ENCODE assay signal across 8 mouse cellular contexts in genomic region chr2:10276194-10276593, GRCm38 (mm10).
DNase-seq lines count a peak whose midpoint lies in the region; ATAC-seq lines count a peak whose summit lies in the region.

No protein-coding gene starts in this region.

- H3K27ac ChIP-seq in hindbrain, embryonic 12.5 days, result no peak overlapping the region
- no peak overlapping the region for H3K27ac ChIP-seq in lung, embryonic 15.5 days

- no peak overlapping the region for H3K9ac ChIP-seq in hindbrain, embryonic 12.5 days
- H3K9ac ChIP-seq in lung, embryonic 15.5 days, result no peak overlapping the region

- no peaks in the 10 kb centered on the region for H3K9me3 ChIP-seq in hindbrain, embryonic 12.5 days (replicated peaks)
- no peaks in the 10 kb centered on the region for H3K9me3 ChIP-seq in lung, embryonic 15.5 days

- H3K4me2 ChIP-seq in hindbrain, embryonic 12.5 days (replicated peaks), result no peak overlapping the region
- no peak overlapping the region for H3K4me2 ChIP-seq in lung, embryonic 15.5 days

- H3K27me3 ChIP-seq in hindbrain, embryonic 12.5 days, result no peaks in the 10 kb centered on the region
- no peaks in the 10 kb centered on the region for H3K27me3 ChIP-seq in lung, embryonic 15.5 days

- peaks cover 6% of the 10 kb centered on the region; the same call in 1 of the 2 replicates for H3K4me1 ChIP-seq in hindbrain, embryonic 12.5 days
- no peaks in the 10 kb centered on the region for H3K4me1 ChIP-seq in lung, embryonic 15.5 days

- H3K4me3 ChIP-seq in hindbrain, embryonic 12.5 days, result no peak overlapping the region
- H3K4me3 ChIP-seq in lung, embryonic 15.5 days, result no peak overlapping the region

- 40% methylated on average over 2 of the region's 2 CpGs for WGBS in hindbrain, embryonic 12.5 days
- WGBS in lung, embryonic 15.5 days, result 14% methylated on average over 2 of the region's 2 CpGs

- ATAC-seq in hindbrain, embryonic 12.5 days (ENCODE audit: low FRiP score), result peak; percentile 68; the same call in 1 of the 2 replicates
- ATAC-seq in lung, embryonic 15.5 days (ENCODE audit: borderline replicate concordance, extremely low read depth, low FRiP score, low TSS enrichment), result peak; percentile 74; the same call in 1 of the 2 replicates

- H3K36me3 ChIP-seq in hindbrain, embryonic 12.5 days, result no peaks in the 10 kb centered on the region
- no peaks in the 10 kb centered on the region for H3K36me3 ChIP-seq in lung, embryonic 15.5 days

- DNase-seq in embryo, embryonic 10 days (ENCODE audit: low spot score), result peak; percentile 81
- no peak for DNase-seq in embryo, embryonic 9.5 days (ENCODE audit: extremely low spot score)
- peak; percentile 49 to 53 for DNase-seq in frontal cortex, adult 2 months (ENCODE audit: extremely low spot score in 1 of 2, low spot score in 1 of 2)
- DNase-seq in layer of hippocampus, adult 8-10 months (ENCODE audit: low spot score in 2 of 2), result peak; percentile 44 to 45
- DNase-seq in retina, postnatal 1 day, result peak; percentile 81
- DNase-seq in cerebellum, adult 11 months, result no peak

Comparison
In these comparisons a context has a peak if more than half of its experiments do, and no peak if none do; other contexts are left out.
1. DNase-seq: peak in embryo, embryonic 10 days (single experiment), frontal cortex, adult 2 months (2 of 2), layer of hippocampus, adult 8-10 months (2 of 2) and retina, postnatal 1 day (single experiment); none in embryo, embryonic 9.5 days (single experiment) and cerebellum, adult 11 months (single experiment).